Mouse (Mus musculus) urinary bladder, postnatal 14 days (tissue): ENCODE results near the gene Sema4a.
A peak's percentile ranks its signal among the peaks of the same experiment; 100 is the strongest.

ENCODE experiments used
- DNase-seq: peaks from one replicate; pipeline ENCODE4 v3.0.0; 2021; ENCODE audit warnings: low spot score

The Sema4a gene

GRCm38 (mm10) chr3:88486043-88486442, 25.1 kb upstream of the Sema4a start:
- DNase-seq: no peak

- no peak for DNase-seq
These were observed 23.8 kb upstream of the Sema4a start for GRCm38 (mm10) chr3:88484597-88485316.

GRCm38 (mm10) chr3:88483621-88484020, 22.6 kb upstream of the Sema4a start:
- peak; percentile 79 for DNase-seq

GRCm38 (mm10) chr3:88483141-88483540, 22.2 kb upstream of the Sema4a start:
- DNase-seq: no peak

GRCm38 (mm10) chr3:88482336-88482735, 21.4 kb upstream of the Sema4a start:
- no peak for DNase-seq

DNA sequence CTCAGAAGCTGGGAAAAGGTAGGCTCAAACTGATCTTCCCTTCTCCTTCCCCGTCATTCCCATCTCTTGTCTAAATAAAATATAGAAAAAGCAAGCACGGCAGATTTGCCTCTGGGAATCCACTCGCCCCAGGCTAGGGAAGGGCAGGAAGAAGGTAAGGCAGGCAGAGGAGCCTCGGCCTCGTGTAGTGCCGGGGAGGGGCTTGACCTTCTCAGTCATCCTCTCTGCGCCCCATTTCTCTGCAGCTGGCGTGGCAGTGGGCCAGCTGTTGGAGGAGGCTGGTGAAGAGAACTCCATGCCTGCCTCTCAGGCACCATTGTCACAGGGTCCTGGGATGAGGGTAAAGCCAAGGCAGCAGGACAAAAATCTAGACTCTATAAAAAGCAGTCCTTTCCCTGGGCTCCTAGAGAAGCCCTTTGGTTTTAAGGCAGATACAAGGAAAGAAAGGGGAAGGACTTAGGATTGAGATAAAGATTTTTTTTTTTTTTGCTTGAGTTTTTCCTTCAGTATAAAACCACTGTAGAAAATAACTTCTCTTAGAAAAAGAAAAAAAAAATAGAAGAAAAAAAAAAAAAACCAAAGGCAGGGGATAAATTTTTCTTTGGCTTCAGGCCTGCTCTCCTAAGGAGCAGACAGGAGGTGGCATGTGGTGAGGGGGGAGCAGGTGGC, 20.5 kb upstream of the Sema4a start:
- no peak for DNase-seq

DNA sequence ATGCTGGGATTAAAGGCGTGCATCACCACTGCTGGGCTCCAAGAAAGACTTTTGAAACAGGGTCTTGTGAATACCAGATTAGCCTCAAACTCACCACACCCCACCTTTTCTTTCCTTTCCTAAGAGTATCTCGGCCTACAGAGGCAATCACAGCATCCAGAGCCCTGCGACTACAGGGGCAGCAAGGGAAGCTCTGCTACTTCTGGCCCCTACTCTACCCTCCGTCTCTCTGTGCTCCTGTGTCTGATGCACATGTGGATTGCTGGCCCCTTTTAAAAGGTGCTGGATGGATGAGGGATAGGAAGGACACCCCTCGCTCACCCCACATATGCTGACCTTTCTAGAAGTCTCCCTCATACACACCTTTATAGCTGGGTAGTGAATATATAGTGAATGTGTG, 19.7 kb upstream of the Sema4a start:
- no peak for DNase-seq

DNA sequence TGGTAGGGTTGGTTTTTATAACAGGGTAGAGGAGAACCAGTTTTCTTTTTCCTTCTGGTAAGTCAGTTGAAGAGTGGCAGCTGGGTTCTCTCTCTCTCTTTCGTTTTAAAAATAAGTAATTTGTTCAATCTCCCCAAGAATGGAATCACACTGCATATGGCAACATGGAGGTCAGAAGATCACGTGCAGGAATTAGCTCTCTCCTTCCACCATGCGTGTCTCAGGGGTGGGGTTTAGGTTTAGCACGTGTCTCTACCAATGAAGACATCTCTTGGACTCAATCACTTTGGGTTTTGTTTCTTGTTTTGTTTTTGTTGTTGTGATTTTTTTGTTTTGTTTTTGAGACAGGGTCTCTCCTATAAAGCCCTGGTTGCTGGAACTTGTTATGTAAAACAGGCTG, 18.8 kb upstream of the Sema4a start:
- no peak for DNase-seq

GRCm38 (mm10) chr3:88479163-88479562, 18.2 kb upstream of the Sema4a start:
- DNase-seq: no peak

DNA sequence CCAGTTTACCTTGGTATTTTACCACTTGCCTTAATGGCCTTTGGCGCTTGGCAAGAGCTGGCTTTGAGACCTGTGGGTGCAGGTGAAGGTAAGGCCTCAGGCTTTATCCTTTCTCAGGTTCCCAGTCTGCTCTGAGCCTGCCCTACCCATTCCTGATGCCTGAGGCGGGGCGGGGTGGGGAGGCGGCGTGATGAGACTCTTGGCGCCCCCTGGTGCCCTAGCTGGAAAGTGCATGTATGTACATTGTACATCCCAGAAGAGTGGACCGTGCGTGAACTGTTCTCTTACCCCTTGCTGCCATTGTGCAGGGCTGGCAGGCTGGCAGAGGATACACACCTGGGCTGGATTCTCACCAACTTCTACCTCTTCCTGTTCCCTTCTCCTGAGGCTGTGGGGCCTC, 16.8 kb upstream of the Sema4a start:
- peak; percentile 87 for DNase-seq

- no peak for DNase-seq
These were observed 15.4 kb upstream of the Sema4a start for GRCm38 (mm10) chr3:88476403-88476802.

DNA sequence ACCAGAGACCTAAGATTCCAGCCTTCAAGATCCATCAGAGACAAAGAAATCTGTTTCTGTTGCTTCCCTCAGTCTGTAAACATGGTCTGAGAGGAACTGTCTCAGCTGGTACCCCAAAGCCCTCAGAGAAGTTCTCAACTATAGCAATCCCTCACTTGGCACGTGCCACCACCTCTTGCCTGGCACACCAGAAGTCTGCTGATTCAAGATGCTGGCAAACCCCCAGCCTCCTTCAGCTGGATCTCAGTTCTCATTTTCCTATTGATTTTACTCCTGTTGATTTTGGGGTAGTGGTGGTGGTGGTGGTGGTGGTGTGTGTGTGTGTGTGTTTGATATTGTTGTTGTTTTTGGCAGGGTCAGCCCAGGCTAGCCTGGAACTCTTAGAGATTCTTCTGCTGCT, 12.6 kb upstream of the Sema4a start:
- DNase-seq: no peak

DNA sequence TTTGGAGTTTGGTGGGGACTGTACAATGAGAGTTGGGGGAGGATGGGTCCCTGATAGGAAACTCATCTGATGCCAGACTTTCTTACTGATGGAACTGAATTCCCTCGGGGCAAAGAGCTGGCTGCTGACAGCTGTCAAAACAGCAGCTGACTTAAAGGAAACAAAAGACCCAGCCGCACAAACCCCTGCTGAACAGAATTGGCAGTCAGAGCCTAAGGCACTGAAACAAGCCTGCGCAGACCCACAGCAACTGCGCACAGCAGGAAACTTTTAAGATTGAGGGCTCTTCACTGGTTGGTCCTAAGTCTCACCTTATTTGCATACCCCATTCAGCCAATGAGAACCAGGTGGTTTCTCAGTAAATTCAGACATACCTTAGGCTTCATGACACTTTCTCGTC, 12.0 kb upstream of the Sema4a start:
- DNase-seq: no peak

- no peak for DNase-seq
These were observed 10.0 kb upstream of the Sema4a start for GRCm38 (mm10) chr3:88470943-88471479.

GRCm38 (mm10) chr3:88469466-88469865, 8.5 kb upstream of the Sema4a start:
- no peak for DNase-seq

DNA sequence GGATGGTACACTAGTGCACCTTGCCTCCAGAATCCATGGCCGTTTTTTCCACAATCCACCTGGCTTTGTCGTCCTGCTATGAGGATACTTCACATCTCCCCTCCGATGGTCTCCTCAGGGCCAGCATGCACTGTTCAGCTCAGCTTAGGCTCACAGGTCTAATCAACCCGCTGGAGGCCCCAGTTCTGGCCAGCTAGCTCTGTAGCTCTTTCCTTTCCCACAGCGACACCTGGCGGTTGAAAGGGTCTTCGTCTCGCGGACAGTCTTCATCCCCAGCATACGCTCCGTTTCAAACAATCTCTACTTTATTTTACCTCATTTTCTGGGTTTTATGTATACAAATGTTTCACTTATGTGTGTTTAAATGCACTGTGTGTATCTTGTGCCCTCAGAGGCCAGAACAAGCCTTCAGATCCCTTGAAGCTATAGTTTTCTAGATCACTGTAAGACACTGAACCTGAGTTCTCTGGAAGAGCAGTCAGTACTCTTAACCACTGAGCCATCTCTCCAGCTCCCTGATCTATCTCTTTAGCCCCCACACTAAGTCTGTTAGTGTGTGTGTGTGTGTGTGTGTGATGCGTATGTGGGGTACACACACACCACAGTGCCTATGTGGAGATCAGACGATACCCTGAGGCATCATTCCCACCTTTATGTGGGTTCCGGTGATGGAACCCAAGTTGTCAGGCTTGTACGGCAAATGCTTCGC, 6.3 kb upstream of the Sema4a start:
- peak; percentile 94 for DNase-seq

GRCm38 (mm10) chr3:88465127-88465526, 4.1 kb upstream of the Sema4a start:
- DNase-seq: no peak

DNA sequence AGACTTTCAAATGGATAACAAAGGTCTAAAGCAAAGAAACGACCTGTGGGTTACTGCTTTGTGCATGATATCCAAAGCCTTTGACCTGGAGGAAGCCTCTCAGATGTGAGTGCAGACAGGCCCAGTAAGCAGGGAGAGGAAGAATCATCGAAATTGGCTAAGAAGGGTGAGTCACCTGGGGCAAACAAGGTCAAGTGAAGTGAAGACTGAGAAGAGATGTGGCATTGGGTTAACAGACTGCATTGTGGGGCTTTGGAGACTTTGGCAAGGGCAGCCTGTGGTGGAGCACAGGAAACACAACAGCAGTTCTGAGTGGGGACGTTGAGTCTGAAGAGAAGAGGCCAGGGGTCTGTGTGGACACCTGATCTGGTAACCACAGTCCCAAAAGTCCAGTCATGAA, 3.4 kb upstream of the Sema4a start:
- DNase-seq: no peak

DNA sequence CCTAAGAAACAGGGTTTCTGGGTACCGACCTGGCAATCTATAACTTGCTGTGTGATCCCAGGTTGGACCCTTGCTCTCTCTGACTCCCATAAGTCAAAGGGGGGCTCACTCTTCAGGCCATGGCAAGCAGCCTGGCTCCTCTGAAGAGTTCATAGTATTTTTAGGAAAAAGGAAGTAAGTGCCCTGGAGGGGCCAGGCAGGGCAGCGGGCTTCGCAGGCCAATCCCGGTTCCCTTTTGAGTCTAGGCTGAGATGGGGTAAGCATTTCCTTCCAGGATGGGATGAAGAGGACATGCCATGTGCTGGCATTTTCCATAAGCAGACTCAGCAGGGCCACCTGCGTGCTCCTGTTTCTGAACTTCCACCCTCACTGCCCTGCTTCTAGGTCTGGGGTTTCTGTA, 953 bp downstream of the Sema4a start:
- DNase-seq: no peak

- DNase-seq: no peak
These were observed 2.2 kb downstream of the Sema4a start for GRCm38 (mm10) chr3:88458778-88459219.

DNA sequence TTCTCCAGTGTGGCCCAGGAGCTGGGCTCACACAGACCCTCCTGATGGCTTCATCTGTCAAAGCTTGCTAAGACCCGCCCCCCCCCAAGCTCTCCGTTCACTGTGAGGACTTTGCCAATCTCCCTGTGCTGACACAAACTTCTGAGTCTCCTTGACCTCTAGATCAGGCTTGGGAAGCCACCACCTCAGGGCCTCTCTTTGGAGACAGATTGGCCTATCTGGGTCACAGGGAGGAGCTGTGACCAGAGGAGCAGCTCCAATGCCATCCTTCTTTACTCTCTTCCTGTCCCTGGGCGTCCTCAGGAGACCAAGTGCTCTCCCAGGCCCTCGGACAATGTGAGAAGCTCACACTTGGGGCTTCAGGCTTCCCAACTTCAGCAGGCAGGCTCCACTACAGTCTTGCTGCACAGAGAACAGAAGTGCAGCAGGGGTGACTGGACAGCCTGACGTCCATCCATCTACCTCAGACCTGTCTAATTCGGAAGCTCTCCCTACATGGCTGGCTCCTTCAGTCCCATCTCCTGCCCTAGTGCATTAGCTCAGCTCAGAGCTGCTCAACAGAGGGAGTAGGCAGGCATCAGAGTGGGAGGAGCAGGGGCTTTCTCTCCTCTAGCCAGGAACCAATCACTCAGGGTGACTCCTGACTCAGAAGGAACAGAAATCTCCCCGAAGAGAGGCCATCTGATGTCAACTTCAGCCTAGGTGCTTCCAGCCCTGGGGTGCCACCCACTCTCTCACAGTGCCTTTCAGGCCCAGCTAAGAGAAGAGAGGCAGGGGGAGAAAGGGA, 4.0 kb downstream of the Sema4a start:
- DNase-seq: no peak

- peak; percentile 31 for DNase-seq
These were observed 4.7 kb downstream of the Sema4a start for GRCm38 (mm10) chr3:88456313-88456712.
